Mouse (Mus musculus) thymus, postnatal 0 days (tissue): ENCODE measurements around the gene Olfr332. TPM values are rescaled to one million over a fixed set of nuclear protein-coding genes. Genes with fewer than 3 reads are reported as not detected.
"Not testable (repeated sequence)": the region's sequence is repeated elsewhere in the genome, so short reads cannot be mapped to it uniquely, and the experiment has no call there.

ENCODE experiments used
- DNase-seq: peaks from one replicate; pipeline ENCODE4 v3.0.0-alpha.2; 2015; ENCODE audit warnings: low spot score
- polyA plus RNA-seq: library from polyadenylated mRNA; unstranded; fragments of >200 nt; fragmentation: Nextera tagmentation; extraction: Ambion mirVana; gene quantifications from 2 replicates; pipeline ENCODE4 v1.2.1, GENCODE M21; 2015

Olfr332 gene
- polyA plus RNA-seq, result not detected in 2 replicates

DNA sequence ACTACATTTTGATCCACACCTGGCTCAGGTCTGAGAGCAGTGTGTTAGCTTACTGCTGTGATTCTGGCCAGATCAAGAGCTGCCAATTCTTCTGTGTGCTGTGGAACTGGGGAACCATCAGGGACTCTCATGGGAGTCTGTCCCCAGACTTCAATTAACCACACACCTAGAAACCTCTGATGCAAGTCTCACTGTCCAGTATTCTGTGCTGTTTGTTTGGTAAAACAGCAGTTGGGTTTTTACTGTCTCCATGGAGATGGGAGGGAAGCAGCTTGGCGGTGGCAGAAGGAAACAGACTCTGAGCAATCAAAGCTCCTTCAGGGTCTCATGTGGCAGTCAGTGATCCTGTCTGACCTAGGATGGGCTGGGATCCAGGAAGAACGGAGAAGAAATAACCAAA, at the start of gene Olfr332:
Gene Olfr332, minus strand, starts transcription at position 101 of the 400 bp plus-strand sequence.
- no peak for DNase-seq

GRCm38 (mm10) chr11:58534736-58535135, 42.4 kb upstream of the Olfr332 start, which contains the start of gene Olfr330:
Gene Olfr330 (minus strand): TSS chr11:58534836.
- not testable (repeated sequence) for DNase-seq

GRCm38 (mm10) chr11:58519756-58520155, 27.4 kb upstream of the Olfr332 start:
- not testable (repeated sequence) for DNase-seq

DNA sequence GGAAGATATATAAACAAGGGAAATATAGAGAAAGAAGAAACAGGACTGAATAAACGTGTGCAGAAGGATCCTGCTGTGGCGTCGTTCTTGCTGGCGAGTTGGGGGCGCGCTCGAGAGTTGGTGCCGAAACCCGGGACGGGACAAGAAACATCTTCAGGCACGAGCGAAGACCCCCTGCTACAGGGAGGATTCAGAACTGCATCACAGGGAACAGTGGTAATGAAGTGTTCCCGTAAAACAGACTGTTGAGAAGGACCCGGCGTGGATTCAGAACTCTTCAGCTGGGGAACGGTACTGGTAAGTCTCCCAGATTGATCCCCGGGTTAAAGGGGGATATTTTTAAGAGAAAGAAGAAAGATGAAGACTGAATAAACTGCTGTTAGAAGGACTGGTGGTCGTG, 26.6 kb upstream of the Olfr332 start:
- not testable (repeated sequence) for DNase-seq

DNA sequence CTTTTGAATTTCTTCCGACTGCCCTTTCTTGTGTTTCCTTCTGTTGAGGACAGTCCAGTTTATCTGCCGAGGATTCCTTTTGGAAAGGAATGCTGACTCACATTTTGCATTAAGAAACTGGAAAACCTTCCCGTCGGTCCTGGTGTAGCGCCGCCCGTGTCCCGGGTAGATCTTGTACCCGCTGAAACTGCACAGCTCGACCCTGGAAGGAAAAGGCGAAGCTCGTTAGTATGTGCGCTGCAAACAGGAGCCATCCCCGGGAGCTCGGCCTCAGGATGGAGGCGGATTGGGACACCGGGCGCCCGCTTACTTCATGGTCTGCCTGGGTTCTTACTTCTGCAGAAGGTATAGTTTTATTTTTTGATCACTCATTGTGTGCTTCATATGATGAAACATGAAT, 16.7 kb upstream of the Olfr332 start:
- DNase-seq, result not testable (repeated sequence)

DNA sequence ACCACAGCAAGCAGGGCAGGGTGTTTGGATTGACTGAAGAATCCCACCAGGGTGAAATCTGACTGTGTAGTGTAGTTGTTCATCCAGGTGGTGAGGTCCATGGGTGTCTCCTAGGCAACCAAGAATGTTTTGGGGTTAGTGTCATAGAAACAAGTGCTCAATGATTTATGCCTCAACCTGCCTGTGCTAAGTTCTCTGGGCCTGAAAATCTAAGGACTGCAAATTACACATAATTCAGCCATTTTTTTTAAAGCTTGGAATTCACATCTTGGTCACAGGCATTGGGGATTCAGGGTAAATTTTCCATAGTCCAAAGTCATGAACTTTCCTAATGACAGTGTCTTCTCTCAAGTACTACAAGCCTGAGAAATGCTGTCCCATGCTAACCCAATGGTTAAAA, 10.1 kb upstream of the Olfr332 start, which contains the start of gene Olfr331:
Gene Olfr331, minus strand, starts transcription at position 101 of the 400 bp plus-strand sequence.
- not testable (repeated sequence) for DNase-seq

DNA sequence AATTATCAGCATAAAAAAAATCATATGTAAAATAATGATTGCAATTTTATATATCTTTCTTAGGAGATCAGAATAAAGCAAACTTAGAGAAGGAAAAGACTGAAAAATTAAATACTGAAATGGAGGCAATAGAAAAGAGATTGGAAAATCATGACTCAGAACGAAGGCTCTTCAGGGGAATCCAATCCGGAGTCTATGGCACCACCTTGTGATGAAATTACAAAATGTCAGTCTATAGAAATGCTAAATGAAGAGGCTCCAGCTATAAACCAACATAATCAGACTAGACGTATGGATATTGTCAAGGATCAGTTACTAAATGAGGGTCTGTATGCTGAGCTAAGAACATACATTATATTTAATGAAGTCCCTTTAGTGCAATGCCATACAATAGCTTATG, 6.9 kb upstream of the Olfr332 start:
- DNase-seq, result no peak

DNA sequence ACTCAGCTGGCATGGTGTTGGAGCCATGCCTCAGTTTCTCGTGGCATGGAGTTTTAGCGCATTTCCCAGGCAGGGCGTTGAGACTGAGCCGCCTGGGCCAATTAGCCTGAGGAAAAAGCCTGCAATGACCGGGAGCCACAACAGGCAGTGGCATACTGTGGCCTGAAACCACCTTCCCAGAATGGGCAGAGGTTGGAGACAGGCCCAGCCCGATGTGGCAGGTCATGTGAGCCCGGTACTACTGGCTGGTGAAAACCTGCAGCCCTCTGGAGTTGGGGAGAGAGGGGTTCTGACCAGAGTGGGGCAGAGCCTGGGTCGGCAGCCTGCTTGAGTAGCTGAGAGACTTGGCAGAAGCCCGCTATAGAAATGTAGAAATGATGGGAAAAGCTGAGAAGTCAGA, 6.4 kb upstream of the Olfr332 start:
- no peak for DNase-seq

DNA sequence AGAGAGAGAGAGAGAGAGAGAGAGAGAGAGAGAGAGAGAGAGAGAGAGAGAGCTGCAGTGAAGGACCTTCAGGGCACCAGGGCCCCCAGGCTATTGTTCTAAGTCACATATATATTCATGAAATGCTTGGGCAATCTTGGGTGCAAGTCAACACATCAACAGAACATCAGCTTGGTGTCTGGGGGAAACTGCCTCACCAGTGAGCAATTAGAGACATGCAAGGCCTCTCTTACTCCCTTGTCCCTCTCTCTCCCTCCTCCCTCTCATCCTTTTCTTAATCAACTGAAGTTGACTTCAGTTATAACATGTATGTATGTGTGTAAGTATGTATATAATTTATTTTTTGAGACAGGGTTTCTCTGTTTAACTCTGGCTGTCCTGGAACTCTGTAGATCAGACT, 30.2 kb downstream of the Olfr332 start, which contains the start of gene Olfr30:
Gene Olfr30, minus strand, starts transcription at position 101 of the 400 bp plus-strand sequence.
- no peak for DNase-seq

DNA sequence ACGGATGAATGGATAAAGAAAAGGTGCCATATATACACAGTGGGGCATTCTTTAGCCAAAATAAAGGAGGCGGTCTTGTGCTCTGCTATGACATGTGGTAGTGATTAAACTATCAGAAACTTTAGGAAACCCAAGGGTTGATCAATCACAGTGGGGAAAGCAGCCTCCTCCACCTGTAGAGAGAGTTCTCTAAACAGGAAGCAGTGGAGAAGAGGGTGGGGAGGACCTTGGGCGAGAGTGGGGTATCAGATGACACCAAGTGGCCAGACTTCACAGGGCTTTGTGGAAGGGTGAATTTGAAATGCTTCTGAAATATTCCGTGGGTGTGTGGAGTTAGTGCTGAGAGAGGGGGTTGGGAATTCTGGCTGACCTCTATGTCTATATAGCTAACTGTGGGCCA, 38.8 kb downstream of the Olfr332 start:
- no peak for DNase-seq

DNA sequence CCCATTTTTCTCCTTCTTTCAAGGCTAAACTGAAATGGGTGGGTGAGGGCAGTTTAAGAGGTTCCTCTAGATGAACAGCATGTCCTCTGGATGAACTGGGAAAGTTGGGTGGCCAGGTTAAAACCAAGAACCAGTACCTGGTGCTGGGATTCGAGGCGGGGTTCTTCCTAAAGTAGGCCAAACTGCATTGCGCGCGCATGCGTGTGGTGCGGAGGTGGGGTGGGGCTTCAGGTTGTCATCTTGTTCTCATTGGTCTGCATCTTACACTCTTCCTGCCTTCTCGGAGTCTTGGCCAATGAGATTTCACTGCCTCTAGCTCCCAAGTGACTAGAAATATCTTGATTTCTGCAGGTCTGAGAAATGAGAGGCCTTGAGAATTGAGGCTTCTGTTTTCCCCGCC, 39.6 kb downstream of the Olfr332 start, which contains the start of gene Lypd9:
Gene Lypd9, minus strand, starts transcription at position 165 of the 400 bp plus-strand sequence.
- DNase-seq, result no peak

Other genes starting within 250 kb of the Olfr332 start
- gene 4930438A08Rik, start 217.8 kb downstream of the Olfr332 start, polyA plus RNA-seq, result 0.08 and 0.09 TPM in 2 replicates
- 12.8 and 14.1 TPM in 2 replicates for gene Zfp692, start 185.5 kb downstream of the Olfr332 start, polyA plus RNA-seq
- gene Zfp672, start 162.2 kb downstream of the Olfr332 start, polyA plus RNA-seq, result 59.2 and 72.2 TPM in 2 replicates
- 29.2 and 30.4 TPM in 2 replicates for gene Sh3bp5l, start 161.8 kb downstream of the Olfr332 start, polyA plus RNA-seq
- gene Lypd8, start 113.5 kb downstream of the Olfr332 start, polyA plus RNA-seq, result 1.6 and 2.1 TPM in 2 replicates
- gene 1810065E05Rik, start 71.4 kb downstream of the Olfr332 start, polyA plus RNA-seq, result 0.40 and 0.64 TPM in 2 replicates
- gene Gm12253, start 60.0 kb downstream of the Olfr332 start, polyA plus RNA-seq, result 0.12 and 0.23 TPM in 2 replicates
- not detected in 2 replicates for gene Lypd9, start 39.6 kb downstream of the Olfr332 start, polyA plus RNA-seq
- not detected in 2 replicates for gene Olfr30, start 30.3 kb downstream of the Olfr332 start, polyA plus RNA-seq
- gene Olfr331, start 10.0 kb upstream of the Olfr332 start, polyA plus RNA-seq, result not detected in 2 replicates
- 0.13 TPM in 1 of 2 replicates, not detected in the other for gene Olfr330, start 42.3 kb upstream of the Olfr332 start, polyA plus RNA-seq
- 0.09 TPM in 1 of 2 replicates, not detected in the other for gene Olfr329-ps, start 53.9 kb upstream of the Olfr332 start, polyA plus RNA-seq
- 0.06 TPM in 1 of 2 replicates, not detected in the other for gene Olfr328, start 63.1 kb upstream of the Olfr332 start, polyA plus RNA-seq
- gene Olfr224, start 78.0 kb upstream of the Olfr332 start, polyA plus RNA-seq, result not detected in 2 replicates
- gene Olfr325, start 85.2 kb upstream of the Olfr332 start, polyA plus RNA-seq, result not detected in 2 replicates
- gene Olfr324, start 102.6 kb upstream of the Olfr332 start, polyA plus RNA-seq, result not detected in 2 replicates
- 0.95 and 1.0 TPM in 2 replicates for gene 2210407C18Rik, start 123.5 kb upstream of the Olfr332 start, polyA plus RNA-seq
- gene Olfr323, start 137.9 kb upstream of the Olfr332 start, polyA plus RNA-seq, result not detected in 2 replicates
- gene Trim58, start 147.9 kb upstream of the Olfr332 start, polyA plus RNA-seq, result not detected in 2 replicates
- not detected in 2 replicates for gene Olfr322, start 166.2 kb upstream of the Olfr332 start, polyA plus RNA-seq
- not detected in 2 replicates for gene Olfr320, start 188.5 kb upstream of the Olfr332 start, polyA plus RNA-seq
- not detected in 2 replicates for gene Olfr319, start 206.6 kb upstream of the Olfr332 start, polyA plus RNA-seq
- not detected in 2 replicates for gene Olfr318, start 231.5 kb upstream of the Olfr332 start, polyA plus RNA-seq
- not detected in 2 replicates for gene Olfr317, start 246.7 kb upstream of the Olfr332 start, polyA plus RNA-seq